Mouse (Mus musculus): ENCODE data around the gene Pnmt. TPM values are rescaled to one million over a fixed set of nuclear protein-coding genes. Genes with fewer than 3 reads are reported as not detected.

Pnmt gene
- total RNA-seq, 4 experiments from 2014 or later: 2.7 to 6.6 (median 3.8) TPM

- DNase-seq (ENCODE audit: low spot score in 2 of 2): no peak
Measured at GRCm38 (mm10) chr11:98413731-98414130, 27.5 kb downstream of the Pnmt start.

- DNase-seq (ENCODE audit: low spot score in 2 of 2): no peak
Measured at GRCm38 (mm10) chr11:98414162-98414561, 27.9 kb downstream of the Pnmt start.

GRCm38 (mm10) chr11:98417074-98417473, 30.8 kb downstream of the Pnmt start:
- no peak for DNase-seq (ENCODE audit: low spot score in 2 of 2)

- no peak for DNase-seq (ENCODE audit: low spot score in 2 of 2)
Measured at GRCm38 (mm10) chr11:98418273-98418672, 32.0 kb downstream of the Pnmt start.

- no peak for DNase-seq (ENCODE audit: low spot score in 2 of 2)
Measured at GRCm38 (mm10) chr11:98418939-98419547, 32.8 kb downstream of the Pnmt start.

GRCm38 (mm10) chr11:98426592-98426991, 40.3 kb downstream of the Pnmt start:
- DNase-seq (ENCODE audit: low spot score in 2 of 2): no peak

GRCm38 (mm10) chr11:98428436-98428835, 42.2 kb downstream of the Pnmt start:
- DNase-seq (ENCODE audit: low spot score in 2 of 2): no peak

- DNase-seq (ENCODE audit: low spot score in 2 of 2): no peak
Measured at GRCm38 (mm10) chr11:98431743-98432502, 45.7 kb downstream of the Pnmt start.

GRCm38 (mm10) chr11:98435723-98436122, 49.5 kb downstream of the Pnmt start:
- DNase-seq (ENCODE audit: low spot score in 2 of 2): no peak

- DNase-seq (ENCODE audit: low spot score in 2 of 2): no peak
Measured at GRCm38 (mm10) chr11:98437441-98437840, 51.2 kb downstream of the Pnmt start.

Other genes with a start within 250 kb of the Pnmt start
- gene Fbxl20, start 236.0 kb upstream of the Pnmt start, total RNA-seq (2022): 10 to 100 TPM in 2 of 4 experiments, 1 to 10 TPM in 2; 8.0 to 12.4 (median 9.4) TPM
- gene Med1, start 193.2 kb upstream of the Pnmt start, total RNA-seq (2022): 10 to 100 TPM; 21.4 to 28.2 (median 25.6) TPM
- gene Cdk12, start 183.4 kb upstream of the Pnmt start, total RNA-seq (2022): 10 to 100 TPM; 10.5 to 15.2 (median 11.3) TPM
- gene Neurod2, start 56.8 kb upstream of the Pnmt start, total RNA-seq (2022): not detected
- under 1 TPM in 3 of 4 experiments, not detected in 1; 0.27 to 0.90 (median 0.44) TPM for gene Ppp1r1b, start 38.0 kb upstream of the Pnmt start, total RNA-seq (2022)
- 10 to 100 TPM; 12.0 to 18.2 (median 13.9) TPM for gene Stard3, start 28.1 kb upstream of the Pnmt start, total RNA-seq (2022)
- gene Tcap, start 2.6 kb upstream of the Pnmt start, total RNA-seq (2022): 1,000 to 10,000 TPM; 3,817 to 5,138 (median 4,616) TPM
- gene Pgap3, start 14.0 kb downstream of the Pnmt start, total RNA-seq (2022): 1 to 10 TPM; 1.8 to 2.5 (median 2.2) TPM
- 1 to 10 TPM; 1.3 to 1.5 (median 1.4) TPM for gene Erbb2, start 26.0 kb downstream of the Pnmt start, total RNA-seq (2022)
- gene Mien1, start 52.5 kb downstream of the Pnmt start, total RNA-seq (2022): 10 to 100 TPM; 34.5 to 41.7 (median 37.7) TPM
- under 1 TPM in 2 of 4 experiments, not detected in 2; 0.11 to 0.29 TPM for gene Grb7, start 59.9 kb downstream of the Pnmt start, total RNA-seq (2022)
- gene Ikzf3, start 159.6 kb downstream of the Pnmt start, total RNA-seq (2022): not detected
- gene Zpbp2, start 164.6 kb downstream of the Pnmt start, total RNA-seq (2022): not detected
- gene Ormdl3, start 200.9 kb downstream of the Pnmt start, total RNA-seq (2022): 10 to 100 TPM; 26.7 to 31.9 (median 28.4) TPM
- not detected for gene Lrrc3c, start 211.8 kb downstream of the Pnmt start, total RNA-seq (2022)
- 1 to 10 TPM; 5.1 to 6.1 (median 5.4) TPM for gene Gm12355, start 239.2 kb downstream of the Pnmt start, total RNA-seq (2022)
- gene Gsdma3, start 239.9 kb downstream of the Pnmt start, total RNA-seq (2022): 10 to 100 TPM in 1 of 4 experiments, 1 to 10 TPM in 3; 5.5 to 18.2 (median 8.3) TPM

Data from gastrocnemius, adult 8-10 months (tissue).